Mouse (Mus musculus): Measurements from ENCODE around the gene Slc25a23.

The Slc25a23 gene

GRCm38 (mm10) chr17:57059486-57059977, at the start of gene Slc25a23:
Gene Slc25a23, minus strand, starts transcription at chr17:57059863.
- peak; percentile 87 for DNase-seq

- no peak for DNase-seq
These were observed 49.1 kb upstream of the Slc25a23 start for GRCm38 (mm10) chr17:57108666-57109171.

- DNase-seq = no peak
These were observed 48.5 kb upstream of the Slc25a23 start for GRCm38 (mm10) chr17:57108040-57108665.

- DNase-seq = no peak
These were observed 47.4 kb upstream of the Slc25a23 start for GRCm38 (mm10) chr17:57107064-57107463.

- DNase-seq = peak; percentile 47
These were observed 46.3 kb upstream of the Slc25a23 start for GRCm38 (mm10) chr17:57106035-57106368.

- peak; percentile 59 for DNase-seq
These were observed 45.7 kb upstream of the Slc25a23 start, which contains the start of gene Tnfsf9 for GRCm38 (mm10) chr17:57105181-57106034. Gene Tnfsf9, plus strand, starts transcription at chr17:57105325.

GRCm38 (mm10) chr17:57104496-57104895, 44.8 kb upstream of the Slc25a23 start:
- no peak for DNase-seq

GRCm38 (mm10) chr17:57102276-57102675, 42.6 kb upstream of the Slc25a23 start:
- DNase-seq = no peak

GRCm38 (mm10) chr17:57099629-57100325, 40.1 kb upstream of the Slc25a23 start:
- no peak for DNase-seq

GRCm38 (mm10) chr17:57098321-57098720, 38.7 kb upstream of the Slc25a23 start:
- DNase-seq = peak; percentile 1

- DNase-seq = peak; percentile 77
These were observed 36.9 kb upstream of the Slc25a23 start for GRCm38 (mm10) chr17:57096623-57096920.

- peak; percentile 45 for DNase-seq
These were observed 36.4 kb upstream of the Slc25a23 start for GRCm38 (mm10) chr17:57095855-57096622.

GRCm38 (mm10) chr17:57094222-57094621, 34.6 kb upstream of the Slc25a23 start:
- no peak for DNase-seq

GRCm38 (mm10) chr17:57087049-57087832, 27.6 kb upstream of the Slc25a23 start, which contains the start of gene Tubb4a:
Gene Tubb4a, minus strand, starts transcription at chr17:57087782.
- DNase-seq = peak; percentile 95

- peak; percentile 98 for DNase-seq
These were observed 26.5 kb upstream of the Slc25a23 start for GRCm38 (mm10) chr17:57085970-57086757.

GRCm38 (mm10) chr17:57082481-57082880, 22.8 kb upstream of the Slc25a23 start:
- DNase-seq = peak; percentile 83

GRCm38 (mm10) chr17:57081234-57081842, 21.7 kb upstream of the Slc25a23 start:
- peak; percentile 59 for DNase-seq

- DNase-seq = no peak
These were observed 20.3 kb upstream of the Slc25a23 start for GRCm38 (mm10) chr17:57079919-57080318.

- DNase-seq = peak; percentile 30
These were observed 18.7 kb upstream of the Slc25a23 start, which contains the start of gene Dennd1c for GRCm38 (mm10) chr17:57078336-57078735. Gene Dennd1c, minus strand, starts transcription at chr17:57078514.

GRCm38 (mm10) chr17:57076916-57077315, 17.3 kb upstream of the Slc25a23 start:
- no peak for DNase-seq

All from cerebellum, adult 9-11 months (tissue).